Mouse (Mus musculus): ENCODE data around the gene Gm20498. TPM values are rescaled to one million over a fixed set of nuclear protein-coding genes. Genes with fewer than 3 reads are reported as not detected.
"Not testable (repeated sequence)": the region's sequence is repeated elsewhere in the genome, so short reads cannot be mapped to it uniquely, and the experiment has no call there.

The Gm20498 gene
- total RNA-seq, 2 experiments from 2014 or later, result 37.3 to 40.0 TPM

GRCm38 (mm10) chr12:81483656-81484055, 49.0 kb downstream of the Gm20498 start:
- no peak for TF ChIP-seq CTCF (conservative IDR thresholded peaks at IDR 0.05)
- DNase-seq (ENCODE audit: low spot score in 2 of 2), result no peak
- Histone ChIP-seq H3K4me3 (peak overlapping the region; percentile 75), H3K27ac (peak overlapping the region; percentile 94)

- not testable (repeated sequence) for H3K4me3 ChIP-seq; DNase-seq (ENCODE audit: low spot score in 2 of 2); H3K27ac ChIP-seq
Observed at GRCm38 (mm10) chr12:81459051-81459450, 73.7 kb downstream of the Gm20498 start.

- H3K27ac ChIP-seq; H3K4me3 ChIP-seq; DNase-seq (ENCODE audit: low spot score in 2 of 2): not testable (repeated sequence)
Observed at GRCm38 (mm10) chr12:81438985-81439384, 93.7 kb downstream of the Gm20498 start.

GRCm38 (mm10) chr12:81434778-81435177, 97.9 kb downstream of the Gm20498 start:
- not testable (repeated sequence) for H3K27ac ChIP-seq

GRCm38 (mm10) chr12:81421846-81422245, 110.9 kb downstream of the Gm20498 start, which contains the start of gene Adam4:
Adam4 (minus strand) TSS chr12:81421946.
- Histone ChIP-seq H3K27ac (no peak within 1 kb of the TSS), H3K4me3 (no peak within 1 kb of the TSS)
- TF ChIP-seq CTCF (conservative IDR thresholded peaks at IDR 0.05), result no peak
- DNase-seq (ENCODE audit: low spot score in 2 of 2), result no peak

More at GRCm38 (mm10) chr12:81434778-81435177, 97.9 kb downstream of the Gm20498 start:
- H3K4me3 ChIP-seq; DNase-seq (ENCODE audit: low spot score in 2 of 2): not testable (repeated sequence)

- DNase-seq (ENCODE audit: low spot score in 2 of 2), result no peak
- Histone ChIP-seq H3K27ac (no peak overlapping the region), H3K4me3 (no peak overlapping the region)
- TF ChIP-seq CTCF (conservative IDR thresholded peaks at IDR 0.05), result no peak
Observed at GRCm38 (mm10) chr12:81413211-81413610, 119.5 kb downstream of the Gm20498 start.

- DNase-seq (ENCODE audit: low spot score in 2 of 2), result no peak
- TF ChIP-seq CTCF (conservative IDR thresholded peaks at IDR 0.05), result no peak
- Histone ChIP-seq H3K4me3 (no peak overlapping the region), H3K27ac (no peak overlapping the region)
Observed at GRCm38 (mm10) chr12:81408966-81409365, 123.7 kb downstream of the Gm20498 start.

- Histone ChIP-seq H3K4me3 (no peak overlapping the region), H3K27ac (no peak overlapping the region)
- peak; percentile 67 to 78 for DNase-seq (ENCODE audit: low spot score in 2 of 2)
- peak; percentile 95 for TF ChIP-seq CTCF (conservative IDR thresholded peaks at IDR 0.05)
Observed at GRCm38 (mm10) chr12:81402187-81402586, 130.5 kb downstream of the Gm20498 start.

GRCm38 (mm10) chr12:81379364-81379763, 153.3 kb downstream of the Gm20498 start, which contains the start of gene Gm4787:
Gm4787 (minus strand) TSS chr12:81379464.
- H3K4me3 ChIP-seq, result not testable (repeated sequence)

GRCm38 (mm10) chr12:81333841-81334240, 198.9 kb downstream of the Gm20498 start:
- TF ChIP-seq CTCF (conservative IDR thresholded peaks at IDR 0.05), result no peak
- Histone ChIP-seq H3K27ac (no peak overlapping the region), H3K4me3 (peak overlapping the region; percentile 66; the same call in 1 of the 2 replicates)
- no peak for DNase-seq (ENCODE audit: low spot score in 2 of 2)

More at GRCm38 (mm10) chr12:81379364-81379763, 153.3 kb downstream of the Gm20498 start, which contains the start of gene Gm4787:
- DNase-seq (ENCODE audit: low spot score in 2 of 2); H3K27ac ChIP-seq: not testable (repeated sequence)

GRCm38 (mm10) chr12:81332875-81333421, 199.8 kb downstream of the Gm20498 start, which contains the start of gene Slc8a3:
Slc8a3 (minus strand) TSS chr12:81333180.
- 0 out of 2 replicates have a peak, but pooled peaks have one; percentile 2 for TF ChIP-seq CTCF (conservative IDR thresholded peaks at IDR 0.05)
- Histone ChIP-seq H3K27ac (peak within 1 kb of the TSS; percentile 87), H3K4me3 (peak within 1 kb of the TSS; percentile 66)
- peak; percentile 46 to 65 for DNase-seq (ENCODE audit: low spot score in 2 of 2)

GRCm38 (mm10) chr12:81331937-81332874, 200.5 kb downstream of the Gm20498 start:
- TF ChIP-seq CTCF (conservative IDR thresholded peaks at IDR 0.05), result no peak
- Histone ChIP-seq H3K27ac (peak overlapping the region; percentile 87), H3K4me3 (peak overlapping the region; percentile 66)
- peak; percentile 34 to 70 for DNase-seq (ENCODE audit: low spot score in 2 of 2)

GRCm38 (mm10) chr12:81331046-81331638, 201.6 kb downstream of the Gm20498 start:
- no peak for TF ChIP-seq CTCF (conservative IDR thresholded peaks at IDR 0.05)
- no peak overlapping the region for H3K27ac ChIP-seq
- no peak for DNase-seq (ENCODE audit: low spot score in 2 of 2)
- no peak overlapping the region for H3K4me3 ChIP-seq
